Mouse (Mus musculus) kidney, adult 8-10 months (tissue): ENCODE measurements around the gene Psma3.

Experiments
- DNase-seq, 2 experiments: peaks; one replicate each; pipeline ENCODE4 v3.0.0; 2022

Gene Psma3

GRCm38 (mm10) chr12:70974441-70975266 lies at the start of gene Psma3:
Gene Psma3, plus strand, starts transcription at chr12:70974621.
- peak; percentile 91 to 93 for DNase-seq

GRCm38 (mm10) chr12:70929781-70930180 lies 44.6 kb upstream of the Psma3 start:
- no peak for DNase-seq

GRCm38 (mm10) chr12:70937150-70937549 lies 37.3 kb upstream of the Psma3 start:
- peak; percentile 7 to 27 for DNase-seq

DNA sequence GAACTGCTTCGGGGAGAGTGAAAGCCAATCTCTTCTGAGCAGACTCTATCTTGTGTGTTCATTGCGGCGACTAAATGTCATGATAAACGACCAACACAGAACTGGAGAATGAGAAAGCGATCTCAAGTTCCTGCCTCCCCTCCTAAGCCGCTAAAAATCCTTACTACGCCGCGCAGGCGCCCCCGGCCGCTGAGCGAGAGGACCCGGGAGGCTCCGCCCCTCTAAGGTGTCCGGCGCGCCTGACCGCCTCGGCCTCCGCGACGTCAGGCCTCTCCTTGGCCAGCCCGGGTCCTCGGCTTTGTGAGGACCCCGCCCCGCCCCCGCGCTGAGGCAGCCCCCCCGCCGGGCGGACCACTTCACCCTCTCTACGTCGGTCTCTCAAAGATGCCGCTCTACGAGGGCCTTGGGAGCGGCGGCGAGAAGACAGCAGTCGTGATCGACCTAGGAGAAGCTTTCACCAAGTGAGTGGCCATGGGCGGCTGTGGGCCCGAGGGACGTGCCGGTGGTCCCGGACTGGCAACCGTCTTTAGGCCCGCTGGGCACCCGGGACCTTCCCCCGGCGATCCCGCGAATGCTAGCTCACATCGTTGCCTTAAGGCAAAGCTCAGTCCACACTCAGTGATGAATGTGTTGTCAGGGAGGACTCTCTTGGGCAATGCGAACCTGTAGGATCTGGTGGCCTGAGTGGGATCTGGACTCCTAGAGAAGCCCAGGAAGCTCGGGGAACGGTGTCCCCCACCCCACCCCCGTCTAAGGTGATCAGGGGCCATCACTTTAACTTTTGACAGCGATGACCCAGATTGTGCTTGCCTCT lies 36.6 kb upstream of the Psma3 start, which contains the start of gene Actr10:
Actr10 (plus strand) TSS at position 287 of the 814 bp plus-strand sequence.
- peak; percentile 88 to 91 for DNase-seq

GRCm38 (mm10) chr12:70940806-70941205 lies 33.6 kb upstream of the Psma3 start:
- DNase-seq = no peak

- no peak for DNase-seq
Measured at GRCm38 (mm10) chr12:70944181-70944580, 30.2 kb upstream of the Psma3 start.

DNA sequence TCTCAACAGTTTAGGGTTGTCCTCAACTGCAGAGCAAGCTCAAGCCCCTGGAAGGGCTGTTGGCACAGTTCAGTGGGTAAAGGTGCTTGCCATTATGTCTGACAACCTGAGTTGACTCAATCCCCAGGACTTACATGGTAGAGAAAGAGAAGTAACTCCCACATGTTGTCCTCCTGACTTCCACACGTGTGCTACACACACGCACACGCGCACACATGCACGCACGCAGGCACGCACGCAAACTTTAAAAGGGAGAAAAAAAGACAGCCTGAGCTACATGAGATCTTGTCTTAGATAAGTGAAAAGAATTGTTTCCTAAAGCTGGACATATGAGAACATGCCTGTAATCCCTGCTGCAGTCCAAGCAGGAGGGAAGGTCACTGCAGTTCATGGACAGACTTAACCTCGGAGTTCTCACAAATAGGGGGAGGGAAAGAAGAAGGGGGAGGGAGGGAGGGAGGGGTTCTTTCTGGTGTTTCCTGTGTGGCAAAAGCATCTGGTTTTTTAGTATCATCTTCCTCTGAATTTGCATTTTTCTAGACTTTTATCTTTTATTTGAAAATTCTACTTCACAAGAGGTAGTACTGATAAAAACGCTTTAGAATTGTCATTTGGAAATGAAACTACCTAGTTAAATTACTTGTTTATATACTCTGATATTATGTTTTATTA lies 27.7 kb upstream of the Psma3 start:
- DNase-seq = no peak

GRCm38 (mm10) chr12:70958640-70959039 lies 15.8 kb upstream of the Psma3 start:
- DNase-seq = no peak

DNA sequence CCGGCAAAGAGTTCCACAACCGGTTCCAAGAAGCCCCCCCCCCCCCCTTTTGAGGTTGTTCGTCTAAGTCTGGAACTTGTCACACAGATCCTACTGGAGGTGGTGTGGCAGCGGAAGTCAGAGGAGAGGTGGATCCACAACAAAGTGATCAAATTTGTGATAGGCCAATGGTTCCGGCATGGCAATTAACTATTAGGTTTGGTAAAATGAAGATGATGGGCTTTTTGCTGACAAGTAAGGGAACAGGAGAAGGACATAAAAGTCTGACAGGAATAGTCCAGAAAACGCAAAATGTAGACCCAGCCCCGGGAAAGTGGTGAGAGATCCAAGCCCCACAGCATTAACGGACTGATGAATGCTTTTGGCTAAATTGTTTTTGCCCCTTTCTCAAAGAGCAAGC lies 6.8 kb upstream of the Psma3 start:
- no peak for DNase-seq

- DNase-seq = peak; percentile 82 to 83
Measured at GRCm38 (mm10) chr12:70968141-70968790, 6.2 kb upstream of the Psma3 start.

GRCm38 (mm10) chr12:70968791-70969307 lies 5.6 kb upstream of the Psma3 start:
- DNase-seq = peak; percentile 88 to 93

DNA sequence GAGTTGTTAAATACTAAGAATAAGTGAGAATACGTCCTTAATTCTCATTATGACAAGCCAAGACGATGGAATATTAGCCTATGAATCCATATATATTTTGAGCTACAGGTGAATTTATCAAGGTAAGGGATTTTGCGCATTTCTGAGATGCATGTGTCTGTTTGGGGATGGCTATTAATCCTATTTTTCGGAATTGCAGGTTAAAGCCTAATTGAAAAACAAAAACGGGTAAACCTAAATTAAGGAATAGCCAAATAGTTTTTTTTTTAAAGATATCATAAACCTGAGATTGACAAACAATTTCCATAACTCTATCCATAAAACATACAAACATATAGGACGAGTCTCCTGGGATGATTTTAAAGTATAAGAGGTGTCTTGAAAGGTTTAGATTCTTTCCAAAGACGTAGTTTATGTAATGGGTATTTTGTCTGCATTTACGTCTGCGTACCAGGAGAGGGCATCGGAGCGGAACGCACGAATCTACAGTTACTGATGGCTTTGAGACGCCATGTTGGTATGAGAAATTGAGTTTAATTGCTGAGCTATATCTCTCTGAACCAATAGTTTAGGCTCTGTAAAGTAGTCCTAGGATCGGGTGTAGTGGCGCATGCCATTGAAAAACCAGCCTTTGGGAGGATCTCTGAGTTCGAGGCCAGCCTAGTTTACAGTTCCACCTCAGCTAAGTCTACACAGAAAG lies 4.8 kb upstream of the Psma3 start:
- peak; percentile 56 for DNase-seq

GRCm38 (mm10) chr12:70973831-70974230 lies 590 bp upstream of the Psma3 start:
- no peak for DNase-seq

DNA sequence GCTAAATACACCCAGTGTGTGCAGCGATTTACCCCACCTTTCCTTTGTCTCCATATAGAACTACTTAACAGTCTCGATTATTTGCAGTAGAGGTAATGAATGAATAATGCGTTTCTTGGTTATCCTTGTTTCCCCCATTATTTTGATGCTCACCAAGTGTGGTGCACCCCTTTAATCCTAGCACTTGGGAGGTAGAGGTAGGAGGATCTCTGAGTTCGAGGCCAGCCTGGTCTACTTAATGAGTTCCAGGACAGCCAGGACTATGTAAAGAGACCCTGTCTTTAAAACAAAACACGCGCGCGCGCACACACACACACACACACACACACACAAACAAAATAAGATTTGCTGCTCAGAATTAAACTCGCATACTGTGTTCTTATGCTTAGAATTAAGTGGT lies 985 bp downstream of the Psma3 start:
- no peak for DNase-seq

DNA sequence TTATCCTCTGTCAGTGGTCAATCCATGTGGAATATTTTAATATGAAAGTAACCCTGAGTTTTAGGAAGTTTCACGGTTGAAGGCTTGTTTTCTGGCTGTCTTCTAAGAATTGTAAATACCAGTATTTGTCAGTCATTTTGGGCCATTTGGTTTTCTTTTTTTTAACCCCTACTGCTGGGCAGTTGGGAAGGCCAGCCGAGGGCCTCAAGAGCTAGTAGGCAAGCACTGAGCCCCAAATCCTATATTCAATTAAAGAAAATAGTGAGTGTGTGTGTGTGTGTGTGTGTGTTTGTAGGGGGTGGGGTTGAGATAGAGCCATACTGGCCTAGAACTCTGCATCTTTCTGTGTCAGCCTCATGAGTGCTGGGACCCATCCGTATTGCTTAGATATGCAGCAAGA lies 1.5 kb downstream of the Psma3 start:
- no peak for DNase-seq

- DNase-seq = no peak
Measured at GRCm38 (mm10) chr12:70978345-70978744, 3.9 kb downstream of the Psma3 start.

GRCm38 (mm10) chr12:70984855-70985550 lies 10.6 kb downstream of the Psma3 start:
- DNase-seq = no peak

DNA sequence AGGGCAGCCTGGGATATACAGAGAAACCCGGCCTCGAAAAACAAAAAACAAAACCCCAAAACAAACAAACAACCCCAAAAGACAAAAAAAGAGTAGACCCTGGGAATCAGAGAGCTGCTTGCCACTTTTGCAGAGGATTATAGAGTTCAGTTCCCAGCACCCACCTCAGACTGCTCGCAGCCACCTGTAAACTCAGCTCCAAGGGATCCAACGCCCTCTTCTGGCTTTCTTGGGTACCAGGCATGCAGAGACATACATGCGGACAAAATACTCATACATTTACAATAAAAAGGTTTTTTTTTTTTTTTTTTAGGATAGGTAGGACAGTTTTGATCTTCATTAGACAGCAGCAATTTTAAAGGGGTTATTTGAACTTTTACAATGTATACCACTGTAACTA lies 22.8 kb downstream of the Psma3 start:
- no peak for DNase-seq

DNA sequence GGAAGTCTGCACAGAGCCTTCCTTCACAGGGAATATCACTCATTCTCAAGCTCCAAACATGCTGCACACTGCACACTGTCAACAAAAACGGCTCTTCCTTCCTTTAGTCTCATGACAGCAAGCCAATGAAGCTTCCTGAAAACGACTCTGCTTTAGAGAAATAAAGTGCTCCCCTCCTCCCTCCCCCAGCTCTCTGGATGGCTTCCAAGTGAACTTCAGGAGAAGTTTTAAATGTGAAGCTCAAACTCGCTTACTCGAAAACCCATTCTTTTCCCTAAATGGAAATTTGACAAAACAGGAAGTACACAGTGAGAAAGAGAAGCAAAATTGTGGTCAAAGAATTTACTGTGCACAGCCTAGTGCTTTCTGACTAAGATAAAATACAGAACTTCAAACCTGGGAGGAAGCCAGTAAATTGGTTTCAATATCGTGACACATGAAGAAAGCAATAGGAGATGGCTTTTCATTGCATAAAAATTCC lies 25.0 kb downstream of the Psma3 start:
- peak; percentile 75 to 77 for DNase-seq

DNA sequence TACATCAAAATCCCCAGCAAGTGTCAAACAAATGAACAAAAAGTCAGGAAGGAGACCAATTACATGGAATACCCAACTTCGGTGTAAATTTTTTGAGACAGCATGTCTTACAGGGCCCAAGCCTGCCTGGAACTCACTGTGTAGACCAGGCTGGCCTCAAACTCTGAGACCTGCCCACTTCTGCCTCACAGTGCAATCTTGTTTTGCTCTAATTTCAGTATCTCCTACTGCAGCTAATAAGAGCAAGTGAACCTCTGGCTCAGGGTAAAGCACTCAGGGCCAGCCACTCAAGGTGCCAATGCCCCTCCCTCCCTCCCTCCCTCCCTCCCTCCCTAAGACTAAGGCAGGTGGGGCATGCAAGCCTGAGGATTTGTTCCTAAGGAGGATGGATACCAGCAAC lies 25.9 kb downstream of the Psma3 start:
- no peak for DNase-seq

GRCm38 (mm10) chr12:71001456-71001855 lies 27.0 kb downstream of the Psma3 start:
- DNase-seq = peak; percentile 40 to 79
